Mouse (Mus musculus): ENCODE results near the gene Sdf2. TPM values are rescaled to one million over a fixed set of nuclear protein-coding genes. Genes with fewer than 3 reads are reported as not detected.

The Sdf2 gene
- polyA plus RNA-seq, 1 experiment from 2014 or later: 93.1 TPM

- no peaks in the 10 kb centered on the region for H3K9me3 ChIP-seq (ENCODE audit: control insufficient read depth, low read length)
- H3K27me3 ChIP-seq (replicated peaks; ENCODE audit: control insufficient read depth, insufficient read depth, low read length): no peaks in the 10 kb centered on the region
- H3K4me2 ChIP-seq (ENCODE audit: low read depth, low read length): no peak overlapping the region
- no peak overlapping the region for H3K9ac ChIP-seq (ENCODE audit: low read depth, low read length)
- H3K36me3 ChIP-seq (ENCODE audit: control insufficient read depth, insufficient read depth, low read length): peaks cover 29% of the 10 kb centered on the region
- no peak overlapping the region for H3K4me3 ChIP-seq (ENCODE audit: low read depth, low read length)
- peaks cover 21% of the 10 kb centered on the region for H3K4me1 ChIP-seq (ENCODE audit: control insufficient read depth, insufficient read depth, low read length)
- no peak for ATAC-seq (ENCODE audit: low read depth)
- no peak for DNase-seq (ENCODE audit: low spot score)
- no peak overlapping the region for H3K27ac ChIP-seq (replicated peaks; ENCODE audit: low read depth, low read length)
- WGBS: 64% methylated on average over 4 of the region's 4 CpGs
Observed at GRCm38 (mm10) chr11:78247727-78248140, 2.2 kb downstream of the Sdf2 start.

GRCm38 (mm10) chr11:78256618-78257017 is 11.1 kb downstream of the Sdf2 start:
- no peak for DNase-seq (ENCODE audit: low spot score)
- H3K36me3 ChIP-seq (ENCODE audit: control insufficient read depth, insufficient read depth, low read length): peaks cover 35% of the 10 kb centered on the region
- H3K4me3 ChIP-seq (ENCODE audit: low read depth, low read length): no peak overlapping the region
- no peak for ATAC-seq (ENCODE audit: low read depth)
- H3K9ac ChIP-seq (ENCODE audit: low read depth, low read length): no peak overlapping the region
- no peaks in the 10 kb centered on the region; the same call in 1 of the 2 replicates for H3K27me3 ChIP-seq (replicated peaks; ENCODE audit: control insufficient read depth, insufficient read depth, low read length)
- H3K9me3 ChIP-seq (ENCODE audit: control insufficient read depth, low read length): no peaks in the 10 kb centered on the region
- WGBS: 100% methylated on average over 1 of the region's 1 CpGs
- H3K4me1 ChIP-seq (ENCODE audit: control insufficient read depth, insufficient read depth, low read length): no peaks in the 10 kb centered on the region
- no peak overlapping the region for H3K4me2 ChIP-seq (ENCODE audit: low read depth, low read length)
- H3K27ac ChIP-seq (replicated peaks; ENCODE audit: low read depth, low read length): no peak overlapping the region

- Histone ChIP-seq H3K9me3 (ENCODE audit: control insufficient read depth, low read length) (no peaks in the 10 kb centered on the region), H3K36me3 (ENCODE audit: control insufficient read depth, insufficient read depth, low read length) (peaks cover 24% of the 10 kb centered on the region), H3K9ac (ENCODE audit: low read depth, low read length) (no peak overlapping the region), H3K27ac (replicated peaks; ENCODE audit: low read depth, low read length) (no peak overlapping the region), H3K4me1 (ENCODE audit: control insufficient read depth, insufficient read depth, low read length) (peaks cover 4% of the 10 kb centered on the region; the same call in 1 of the 2 replicates), H3K27me3 (replicated peaks; ENCODE audit: control insufficient read depth, insufficient read depth, low read length) (no peaks in the 10 kb centered on the region; the same call in 1 of the 2 replicates), H3K4me2 (ENCODE audit: low read depth, low read length) (peak overlapping the region; percentile 81), H3K4me3 (ENCODE audit: low read depth, low read length) (peak overlapping the region; percentile 89)
- no peak for ATAC-seq (ENCODE audit: low read depth)
- WGBS: 93% methylated on average over 2 of the region's 2 CpGs
- DNase-seq (ENCODE audit: low spot score): no peak
Observed at GRCm38 (mm10) chr11:78260489-78261258, 15.1 kb downstream of the Sdf2 start.

GRCm38 (mm10) chr11:78261380-78262352 is 16.1 kb downstream of the Sdf2 start, which contains the start of gene 2610507B11Rik:
Gene 2610507B11Rik (plus strand): TSS chr11:78261752.
- H3K4me3 ChIP-seq (ENCODE audit: low read depth, low read length): peak within 1 kb of the TSS; percentile 89
- peak within 1 kb of the TSS; percentile 81 for H3K4me2 ChIP-seq (ENCODE audit: low read depth, low read length)
- no peaks in the 10 kb centered on the region; the same call in 1 of the 2 replicates for H3K27me3 ChIP-seq (replicated peaks; ENCODE audit: control insufficient read depth, insufficient read depth, low read length)
- ATAC-seq (ENCODE audit: low read depth) (peak; percentile 96), DNase-seq (ENCODE audit: low spot score) (peak; percentile 96)
- H3K27ac ChIP-seq (replicated peaks; ENCODE audit: low read depth, low read length): peak within 1 kb of the TSS; percentile 74
- peaks cover 4% of the 10 kb centered on the region; the same call in 1 of the 2 replicates for H3K4me1 ChIP-seq (ENCODE audit: control insufficient read depth, insufficient read depth, low read length)
- WGBS: under 1% methylated on average over 85 of the region's 115 CpGs
- peak within 1 kb of the TSS; percentile 87 for H3K9ac ChIP-seq (ENCODE audit: low read depth, low read length)
- H3K9me3 ChIP-seq (ENCODE audit: control insufficient read depth, low read length): no peaks in the 10 kb centered on the region
- peaks cover 32% of the 10 kb centered on the region for H3K36me3 ChIP-seq (ENCODE audit: control insufficient read depth, insufficient read depth, low read length)

GRCm38 (mm10) chr11:78262550-78262949 is 17.0 kb downstream of the Sdf2 start:
- WGBS: 5% methylated on average over 8 of the region's 8 CpGs
- Histone ChIP-seq H3K4me3 (ENCODE audit: low read depth, low read length) (peak overlapping the region; percentile 89), H3K36me3 (ENCODE audit: control insufficient read depth, insufficient read depth, low read length) (peaks cover 39% of the 10 kb centered on the region), H3K4me2 (ENCODE audit: low read depth, low read length) (peak overlapping the region; percentile 81), H3K27me3 (replicated peaks; ENCODE audit: control insufficient read depth, insufficient read depth, low read length) (no peaks in the 10 kb centered on the region; the same call in 1 of the 2 replicates), H3K9ac (ENCODE audit: low read depth, low read length) (peak overlapping the region; percentile 87), H3K27ac (replicated peaks; ENCODE audit: low read depth, low read length) (peak overlapping the region; percentile 33; the same call in 1 of the 2 replicates), H3K4me1 (ENCODE audit: control insufficient read depth, insufficient read depth, low read length) (peaks cover 4% of the 10 kb centered on the region; the same call in 1 of the 2 replicates), H3K9me3 (ENCODE audit: control insufficient read depth, low read length) (no peaks in the 10 kb centered on the region)
- peak; percentile 90 for DNase-seq (ENCODE audit: low spot score)
- no peak for ATAC-seq (ENCODE audit: low read depth)

GRCm38 (mm10) chr11:78265571-78265970 is 20.0 kb downstream of the Sdf2 start:
- H3K4me1 ChIP-seq (ENCODE audit: control insufficient read depth, insufficient read depth, low read length): peaks cover 4% of the 10 kb centered on the region; the same call in 1 of the 2 replicates
- no peak overlapping the region for H3K4me2 ChIP-seq (ENCODE audit: low read depth, low read length)
- H3K9me3 ChIP-seq (ENCODE audit: control insufficient read depth, low read length): no peaks in the 10 kb centered on the region
- DNase-seq (ENCODE audit: low spot score): no peak
- ATAC-seq (ENCODE audit: low read depth): no peak
- H3K27ac ChIP-seq (replicated peaks; ENCODE audit: low read depth, low read length): no peak overlapping the region
- 93% methylated on average over 6 of the region's 6 CpGs for WGBS
- H3K36me3 ChIP-seq (ENCODE audit: control insufficient read depth, insufficient read depth, low read length): peaks cover 68% of the 10 kb centered on the region
- H3K9ac ChIP-seq (ENCODE audit: low read depth, low read length): no peak overlapping the region
- H3K4me3 ChIP-seq (ENCODE audit: low read depth, low read length): no peak overlapping the region
- no peaks in the 10 kb centered on the region; the same call in 1 of the 2 replicates for H3K27me3 ChIP-seq (replicated peaks; ENCODE audit: control insufficient read depth, insufficient read depth, low read length)

- WGBS: 88% methylated on average over 13 of the region's 13 CpGs
- no peak for DNase-seq (ENCODE audit: low spot score)
- no peak overlapping the region for H3K4me2 ChIP-seq (ENCODE audit: low read depth, low read length)
- no peaks in the 10 kb centered on the region for H3K4me1 ChIP-seq (ENCODE audit: control insufficient read depth, insufficient read depth, low read length)
- no peak overlapping the region for H3K4me3 ChIP-seq (ENCODE audit: low read depth, low read length)
- ATAC-seq (ENCODE audit: low read depth): no peak
- no peaks in the 10 kb centered on the region for H3K27me3 ChIP-seq (replicated peaks; ENCODE audit: control insufficient read depth, insufficient read depth, low read length)
- H3K36me3 ChIP-seq (ENCODE audit: control insufficient read depth, insufficient read depth, low read length): peaks cover 96% of the 10 kb centered on the region
- no peaks in the 10 kb centered on the region for H3K9me3 ChIP-seq (ENCODE audit: control insufficient read depth, low read length)
- H3K9ac ChIP-seq (ENCODE audit: low read depth, low read length): no peak overlapping the region
- no peak overlapping the region for H3K27ac ChIP-seq (replicated peaks; ENCODE audit: low read depth, low read length)
Observed at GRCm38 (mm10) chr11:78271986-78272385, 26.4 kb downstream of the Sdf2 start.

- Histone ChIP-seq H3K4me1 (ENCODE audit: control insufficient read depth, insufficient read depth, low read length) (no peaks in the 10 kb centered on the region), H3K27me3 (replicated peaks; ENCODE audit: control insufficient read depth, insufficient read depth, low read length) (no peaks in the 10 kb centered on the region), H3K9me3 (ENCODE audit: control insufficient read depth, low read length) (no peaks in the 10 kb centered on the region), H3K27ac (replicated peaks; ENCODE audit: low read depth, low read length) (no peak overlapping the region), H3K9ac (ENCODE audit: low read depth, low read length) (no peak overlapping the region), H3K4me3 (ENCODE audit: low read depth, low read length) (no peak overlapping the region), H3K36me3 (ENCODE audit: control insufficient read depth, insufficient read depth, low read length) (peaks cover 98% of the 10 kb centered on the region), H3K4me2 (ENCODE audit: low read depth, low read length) (no peak overlapping the region)
- 98% methylated on average over 1 of the region's 1 CpGs for WGBS
- no peak for ATAC-seq (ENCODE audit: low read depth)
- no peak for DNase-seq (ENCODE audit: low spot score)
Observed at GRCm38 (mm10) chr11:78275596-78275995, 30.1 kb downstream of the Sdf2 start.

Data from embryonic facial prominence, embryonic 14.5 days (tissue).